Mouse (Mus musculus) CH12.LX (cell line): ENCODE results near the gene Dgkd.

ENCODE experiments used
- CTCF ChIP-seq, 2 experiments: IDR thresholded peaks in 1 of 2; conservative IDR thresholded peaks in 1 of 2; 2 replicates each; pipeline ENCODE4 v1.5.1; 2011 to 2012; ENCODE audit warnings: low read depth in 2 of 2, low read length in 2 of 2, improper control_type of control experiment in 1 of 2, inconsistent platforms in 1 of 2, mild to moderate bottlenecking in 1 of 2, moderate library complexity in 1 of 2
- E2F4 ChIP-seq: IDR thresholded peaks from 2 replicates; pipeline ENCODE4 v1.6.1; 2011; ENCODE audit warnings: low read depth, low read length, improper control_type of control experiment; ENCODE audit not compliant: insufficient replicate concordance
- MAFK ChIP-seq: IDR thresholded peaks from 2 replicates; pipeline ENCODE4 v1.6.1; 2011; ENCODE audit warnings: low read length, improper control_type of control experiment; ENCODE audit not compliant: insufficient replicate concordance
- MAX ChIP-seq: IDR thresholded peaks from 2 replicates; pipeline ENCODE4 v1.6.1; 2011; ENCODE audit warnings: low read length, improper control_type of control experiment
- MAZ ChIP-seq: IDR thresholded peaks from 2 replicates; pipeline ENCODE4 v1.6.1; 2012; ENCODE audit warnings: low read depth, mild to moderate bottlenecking, inconsistent platforms, low read length, improper control_type of control experiment, moderate library complexity
- POLR2A ChIP-seq: IDR thresholded peaks from 2 replicates; pipeline ENCODE4 v1.6.1; 2011; ENCODE audit warnings: low read depth, mild to moderate bottlenecking, improper control_type of control experiment, low read length
- POLR2AphosphoS2 ChIP-seq: IDR thresholded peaks from 2 replicates; pipeline ENCODE4 v1.6.1; 2011; ENCODE audit warnings: low read depth, low read length, improper control_type of control experiment

DNA sequence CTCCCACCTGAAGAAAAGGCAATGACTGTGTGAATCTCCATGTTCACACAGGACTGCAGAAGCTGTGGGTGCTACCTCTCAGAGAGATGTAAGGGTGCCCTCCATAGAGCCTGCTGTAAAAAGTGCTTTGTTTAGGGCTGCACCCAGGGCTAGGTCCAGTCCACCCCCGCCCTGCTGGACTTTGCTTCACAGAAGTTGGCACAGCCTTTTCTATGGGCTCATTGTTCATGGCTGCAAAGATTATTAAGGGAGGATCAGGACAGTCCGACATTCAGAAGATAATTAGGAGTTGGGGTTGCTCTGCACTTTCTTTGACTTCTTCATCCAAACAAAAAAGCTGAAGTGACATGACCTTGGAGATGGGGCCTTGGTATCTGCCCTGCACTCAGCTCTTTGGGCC is 39.4 kb downstream of the Dgkd start:
- no peak for TF ChIP-seq MAFK
- no peak for TF ChIP-seq POLR2AphosphoS2
- no peak for TF ChIP-seq MAX
- TF ChIP-seq CTCF (conservative IDR thresholded peaks at IDR 0.05 in 1 of 2, IDR thresholded peaks at IDR 0.05 in 1 of 2; ENCODE audit: low read depth in 2 of 2, low read length in 2 of 2) = no peak
- TF ChIP-seq E2F4 = no peak
- no peak for TF ChIP-seq POLR2A
- no peak for TF ChIP-seq MAZ
